Comparison of ENCODE assay signal across 12 mouse cellular contexts in the genomic region with DNA sequence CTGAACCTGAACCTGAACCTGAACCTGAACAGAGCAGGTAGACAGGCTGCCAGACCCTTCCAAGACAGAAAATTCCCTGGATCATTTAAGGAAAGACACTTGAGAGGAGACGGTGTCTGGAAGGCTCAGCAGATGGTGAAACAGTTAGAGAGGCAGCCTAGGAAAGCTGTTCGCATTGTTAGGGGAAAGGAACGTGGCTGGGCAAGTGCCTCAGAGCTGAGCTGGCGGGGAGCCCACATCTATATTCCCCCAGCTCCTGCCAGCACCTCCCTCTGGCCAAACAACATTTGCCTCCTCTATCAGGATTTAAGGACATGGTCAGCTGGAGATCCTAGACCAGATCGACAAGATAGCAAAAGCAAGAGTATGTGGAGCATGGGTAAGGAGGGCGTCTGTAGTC. TPM values are rescaled to one million over a fixed set of nuclear protein-coding genes. Genes with fewer than 3 reads are reported as not detected.
DNase-seq lines count a peak whose midpoint lies in the region; ATAC-seq lines count a peak whose summit lies in the region.
"Had no signal": no experiment of that assay in that cellular context is flagged by ENCODE, and none has a peak within 500 bp of the region (broad histone marks: within the 10 kb centered on the region; RNA-seq: fewer than 3 reads in every experiment).

No protein-coding gene starts in this region.

- no peaks in the 10 kb centered on the region for H3K9me3 ChIP-seq in forebrain, embryonic 15.5 days
- H3K9me3 ChIP-seq in forebrain, embryonic 11.5 days (ENCODE audit: control insufficient read depth, low read length): no peaks in the 10 kb centered on the region
- no peaks in the 10 kb centered on the region for H3K9me3 ChIP-seq in stomach, embryonic 15.5 days
- H3K9me3 ChIP-seq: heart, embryonic 10.5 days had no signal

- no peaks in the 10 kb centered on the region for H3K36me3 ChIP-seq in forebrain, embryonic 15.5 days
- no peaks in the 10 kb centered on the region for H3K36me3 ChIP-seq in forebrain, embryonic 11.5 days (ENCODE audit: control insufficient read depth, insufficient read depth, low read length)
- H3K36me3 ChIP-seq in stomach, embryonic 15.5 days: no peaks in the 10 kb centered on the region
- H3K36me3 ChIP-seq: heart, embryonic 10.5 days had no signal

- WGBS in forebrain, embryonic 15.5 days: 61% methylated on average over 6 of the region's 6 CpGs
- WGBS in forebrain, embryonic 11.5 days: 82% methylated on average over 6 of the region's 6 CpGs
- 65% methylated on average over 6 of the region's 6 CpGs for WGBS in stomach, embryonic 15.5 days

- H3K27ac ChIP-seq in forebrain, embryonic 15.5 days (replicated peaks): peak overlapping the region; percentile 71
- H3K27ac ChIP-seq in forebrain, embryonic 11.5 days (ENCODE audit: low read depth, low read length): no peak overlapping the region
- peak overlapping the region; percentile 17; the same call in 1 of the 2 replicates for H3K27ac ChIP-seq in stomach, embryonic 15.5 days
- H3K27ac ChIP-seq: heart, embryonic 10.5 days had no signal

- H3K4me2 ChIP-seq in forebrain, embryonic 15.5 days (replicated peaks): no peak overlapping the region
- H3K4me2 ChIP-seq in forebrain, embryonic 11.5 days (ENCODE audit: low read depth, low read length, severe bottlenecking): no peak overlapping the region
- H3K4me2 ChIP-seq in stomach, embryonic 15.5 days: no peak overlapping the region

- ATAC-seq in forebrain, embryonic 15.5 days (replicated peaks): peak; percentile 78
- ATAC-seq in forebrain, embryonic 11.5 days (replicated peaks; ENCODE audit: low FRiP score): no peak
- ATAC-seq in stomach, embryonic 15.5 days (ENCODE audit: insufficient read depth, low FRiP score, low read depth): no peak
- no peak for ATAC-seq in megakaryocyte, adult 5-6 weeks (ENCODE audit: poor library complexity, severe bottlenecking)
- ATAC-seq: CD4-positive, CD25-positive, alpha-beta regulatory T cell, adult 4 months had no signal

- intact Hi-C loops in left cerebral cortex, postnatal 4 days (cut with DNase I): no loop called here

- no peaks in the 10 kb centered on the region; the same call in 1 of the 2 replicates for H3K4me1 ChIP-seq in forebrain, embryonic 15.5 days
- no peaks in the 10 kb centered on the region for H3K4me1 ChIP-seq in forebrain, embryonic 11.5 days (replicated peaks; ENCODE audit: control insufficient read depth, insufficient read depth, low read length)
- 0 out of 2 replicates have a peak, but pooled peaks cover 2% of the 10 kb centered on the region for H3K4me1 ChIP-seq in stomach, embryonic 15.5 days

- H3K4me3 ChIP-seq in forebrain, embryonic 15.5 days: no peak overlapping the region
- no peak overlapping the region for H3K4me3 ChIP-seq in forebrain, embryonic 11.5 days (ENCODE audit: low read depth, low read length)
- no peak overlapping the region for H3K4me3 ChIP-seq in stomach, embryonic 15.5 days (replicated peaks)
- H3K4me3 ChIP-seq: heart, embryonic 10.5 days; myocyte had no signal

- no peak for DNase-seq in forebrain, embryonic 11.5 days (ENCODE audit: low spot score)
- DNase-seq in left cerebral cortex, postnatal 4 days: peak; percentile 48
- DNase-seq in left cerebral cortex, adult 8-10 months (ENCODE audit: low spot score in 2 of 2): no peak
- peak; percentile 47 for DNase-seq in layer of hippocampus, adult 9-11 months
- no peak for DNase-seq in adrenal gland, adult 8-10 months
- DNase-seq: thymus, adult 18-20 months had no signal

- H3K27me3 ChIP-seq in forebrain, embryonic 15.5 days: no peaks in the 10 kb centered on the region
- no peaks in the 10 kb centered on the region for H3K27me3 ChIP-seq in forebrain, embryonic 11.5 days (ENCODE audit: control insufficient read depth, insufficient read depth, low read length)
- no peaks in the 10 kb centered on the region for H3K27me3 ChIP-seq in stomach, embryonic 15.5 days (replicated peaks)

- no peak overlapping the region for H3K9ac ChIP-seq in forebrain, embryonic 15.5 days (replicated peaks)
- no peak overlapping the region for H3K9ac ChIP-seq in forebrain, embryonic 11.5 days (ENCODE audit: low read length)
- no peak overlapping the region for H3K9ac ChIP-seq in stomach, embryonic 15.5 days

RNA-seq across cellular contexts. Expression of a gene that starts 10.2 kb away (rescaled TPM):
- polyA plus RNA-seq in forebrain, embryonic 15.5 days (2015; fragmentation: Nextera tagmentation; extraction: Ambion mirVana): 75.7 and 77.2 TPM in 2 replicates
- polyA plus RNA-seq in forebrain, embryonic 11.5 days (2014; fragmentation: Nextera tagmentation; extraction: Ambion mirVana): 102 and 103 TPM in 2 replicates
- total RNA-seq in left cerebral cortex, postnatal 4 days (2021): 100 to 1,000 TPM in 1 of 2 experiments, 10 to 100 TPM in 1; 97.3 to 107 TPM
- 100 to 1,000 TPM in 3 of 4 experiments, 10 to 100 TPM in 1; 93.1 to 116 (median 115) TPM for total RNA-seq in left cerebral cortex, adult 8-10 months (2022)
- 117 and 136 TPM in 2 replicates for polyA plus RNA-seq in stomach, embryonic 15.5 days (2015; fragmentation: Nextera tagmentation; extraction: Ambion mirVana)
- 25.2 and 26.9 TPM in 2 replicates for total RNA-seq in megakaryocyte, adult 5-6 weeks (2015)
- total RNA-seq in megakaryocyte, adult 5-6 weeks (2017): 30.7 and 33.2 TPM in 2 replicates
- 100 to 1,000 TPM; 117 to 144 (median 135) TPM for total RNA-seq in adrenal gland, adult 8-10 months (2022)

Comparison
In these comparisons a context has a peak if more than half of its experiments do, and no peak if none do; other contexts are left out.
1. DNase-seq: peak in left cerebral cortex, postnatal 4 days (single experiment) and layer of hippocampus, adult 9-11 months (single experiment); none in forebrain, embryonic 11.5 days (single experiment), left cerebral cortex, adult 8-10 months (0 of 2) and adrenal gland, adult 8-10 months (single experiment).